Mouse (Mus musculus) small intestine, adult 2 months (tissue): ENCODE results near the gene Rxra.

Source experiments
- CTCF ChIP-seq: fragments of 200-500 bp; IDR thresholded peaks from 2 replicates; pipeline ENCODE4 v1.5.1; 2012; ENCODE audit warnings: low read depth, mild to moderate bottlenecking, control low read depth, inconsistent platforms, low read length, moderate library complexity, mixed read lengths; ENCODE audit not compliant: insufficient replicate concordance, insufficient read length; ENCODE audit errors: extremely low read depth
- POLR2A ChIP-seq: fragments of 200-500 bp; IDR thresholded peaks from 2 replicates; pipeline ENCODE4 v1.6.1; 2012; ENCODE audit warnings: low read depth, mild to moderate bottlenecking, control low read depth, inconsistent platforms, low read length, moderate library complexity

- TF ChIP-seq CTCF = no peak
- TF ChIP-seq POLR2A = peak; percentile 60; the same call in 1 of the 2 replicates
Measured at GRCm38 (mm10) chr2:27676106-27676477, at the start of gene Rxra.
